Mouse (Mus musculus) thymus, adult 2 months (tissue): ENCODE results near the gene Cdk13.

Experiments
- CTCF ChIP-seq: fragments of 200-500 bp; IDR thresholded peaks from 2 replicates; pipeline ENCODE4 v1.5.1; 2012; ENCODE audit warnings: mild to moderate bottlenecking, control low read depth, low read length, moderate library complexity, borderline replicate concordance; ENCODE audit not compliant: control insufficient read depth, poor library complexity, insufficient read depth; ENCODE audit errors: extremely low read depth
- POLR2A ChIP-seq: fragments of 200-500 bp; IDR thresholded peaks from 2 replicates; pipeline ENCODE4 v1.6.1; 2012; ENCODE audit warnings: mild to moderate bottlenecking, low read length, control low read depth, moderate library complexity; ENCODE audit not compliant: control insufficient read depth, poor library complexity, insufficient read depth; ENCODE audit errors: extremely low read depth

DNA sequence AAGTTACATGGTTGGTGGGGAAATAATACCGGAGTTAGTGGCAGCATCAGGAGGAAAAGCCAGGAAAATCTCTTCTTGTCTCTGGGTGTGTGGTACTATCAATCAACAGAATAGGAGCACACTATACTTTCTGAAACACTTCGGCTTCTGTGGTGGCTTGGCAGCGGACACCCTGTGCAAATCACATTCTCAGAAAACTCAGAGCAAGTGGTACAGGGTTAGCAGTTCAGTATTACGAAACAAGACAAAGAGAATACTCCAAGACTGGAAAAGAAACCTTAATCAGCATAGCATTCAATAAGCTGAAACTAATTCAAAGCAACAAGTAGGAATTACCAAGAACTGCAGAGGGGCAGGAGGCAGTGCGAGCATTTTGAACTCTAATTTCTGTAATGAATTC lies 21.3 kb downstream of the Cdk13 start:
- no peak for TF ChIP-seq CTCF
- no peak for TF ChIP-seq POLR2A
